Mouse (Mus musculus) urinary bladder, postnatal 14 days (tissue): ENCODE data around the gene Rad9b.
"Not testable (repeated sequence)": the region's sequence is repeated elsewhere in the genome, so short reads cannot be mapped to it uniquely, and the experiment has no call there.

Experiments
- DNase-seq: peaks from one replicate; pipeline ENCODE4 v3.0.0; 2021; ENCODE audit warnings: low spot score

Rad9b gene

GRCm38 (mm10) chr5:122371591-122372191, 17.7 kb upstream of the Rad9b start, which contains the start of gene Gpn3:
TSS of gene Gpn3 (plus strand) at chr5:122371876.
- DNase-seq: peak; percentile 24

- DNase-seq: no peak
These were observed 547 bp upstream of the Rad9b start for GRCm38 (mm10) chr5:122354492-122355067.

DNA sequence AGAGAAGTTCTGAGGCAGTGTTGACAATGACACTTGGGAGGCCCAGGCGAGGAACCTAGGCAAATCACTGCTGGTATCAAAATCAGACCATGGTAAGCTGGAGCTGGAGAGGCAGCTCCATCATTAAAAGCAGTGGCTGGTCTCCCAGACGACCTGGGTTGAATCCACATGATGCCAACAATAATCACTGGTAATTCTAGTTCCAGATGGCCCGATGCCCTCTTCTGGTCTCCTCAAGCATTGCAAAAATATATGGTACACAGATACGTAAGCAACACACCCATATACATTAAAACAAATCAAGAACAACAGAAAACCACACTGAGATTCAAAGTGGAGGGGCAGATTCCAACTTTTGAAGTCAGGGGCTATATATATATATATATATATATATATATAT, 8.3 kb downstream of the Rad9b start:
- DNase-seq: no peak

DNA sequence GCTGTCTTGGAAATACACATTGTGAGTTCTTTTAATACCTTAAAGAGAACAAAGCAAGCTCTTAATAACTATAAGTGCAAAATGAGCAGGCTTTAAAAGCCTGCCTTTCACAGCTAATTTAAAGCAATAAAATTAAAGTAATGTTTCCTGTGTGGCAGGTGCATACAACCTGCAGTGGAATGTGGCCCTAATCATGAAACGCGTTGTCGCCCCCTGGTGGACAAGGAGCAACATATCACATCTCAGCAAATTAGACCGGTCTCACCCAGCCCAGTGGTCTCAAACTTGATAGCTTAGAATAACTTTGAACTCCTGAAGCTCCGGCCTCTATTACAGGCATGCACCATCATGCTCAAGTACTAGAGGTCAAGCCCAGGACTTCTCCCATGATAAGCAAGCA, 9.8 kb downstream of the Rad9b start:
- peak; percentile 73 for DNase-seq

DNA sequence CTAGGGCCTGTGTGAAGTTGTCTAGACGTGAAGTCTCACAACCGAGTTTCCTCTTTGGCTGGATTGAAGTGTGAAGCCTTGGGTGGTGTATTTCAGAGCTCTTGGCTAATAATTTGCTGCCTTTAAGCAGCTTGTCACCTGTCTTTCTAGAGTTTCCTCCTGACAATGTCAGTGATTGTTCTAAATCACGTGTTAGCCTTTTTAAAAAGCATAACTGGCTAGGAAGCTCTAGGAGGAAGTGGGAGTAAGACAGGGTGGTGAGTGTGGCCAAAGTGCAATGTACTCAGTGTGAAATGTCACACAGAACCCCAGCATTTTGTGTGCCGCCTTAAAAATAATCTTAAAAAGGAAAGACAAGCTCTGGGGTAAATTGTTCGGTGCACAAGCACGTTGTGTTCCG, 10.3 kb downstream of the Rad9b start:
- no peak for DNase-seq

DNA sequence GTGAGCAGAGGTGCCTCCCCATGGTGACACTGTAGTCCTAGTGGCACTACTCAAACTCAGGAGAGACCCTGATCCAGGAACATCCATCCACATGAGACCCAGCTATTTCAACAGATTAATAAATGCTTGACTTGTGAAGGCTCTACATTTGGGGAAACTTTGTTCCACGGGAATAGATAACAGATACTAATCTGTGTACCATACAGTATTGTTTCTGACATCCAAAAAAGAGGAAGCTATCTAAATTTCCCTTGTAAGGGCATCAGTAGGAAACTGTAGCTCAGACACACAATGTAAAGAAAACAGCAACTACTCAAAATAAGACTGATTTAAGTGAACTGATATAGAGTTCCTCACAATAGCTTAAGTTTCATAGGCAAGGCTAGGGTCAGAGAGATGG, 11.2 kb downstream of the Rad9b start:
- DNase-seq: no peak

DNA sequence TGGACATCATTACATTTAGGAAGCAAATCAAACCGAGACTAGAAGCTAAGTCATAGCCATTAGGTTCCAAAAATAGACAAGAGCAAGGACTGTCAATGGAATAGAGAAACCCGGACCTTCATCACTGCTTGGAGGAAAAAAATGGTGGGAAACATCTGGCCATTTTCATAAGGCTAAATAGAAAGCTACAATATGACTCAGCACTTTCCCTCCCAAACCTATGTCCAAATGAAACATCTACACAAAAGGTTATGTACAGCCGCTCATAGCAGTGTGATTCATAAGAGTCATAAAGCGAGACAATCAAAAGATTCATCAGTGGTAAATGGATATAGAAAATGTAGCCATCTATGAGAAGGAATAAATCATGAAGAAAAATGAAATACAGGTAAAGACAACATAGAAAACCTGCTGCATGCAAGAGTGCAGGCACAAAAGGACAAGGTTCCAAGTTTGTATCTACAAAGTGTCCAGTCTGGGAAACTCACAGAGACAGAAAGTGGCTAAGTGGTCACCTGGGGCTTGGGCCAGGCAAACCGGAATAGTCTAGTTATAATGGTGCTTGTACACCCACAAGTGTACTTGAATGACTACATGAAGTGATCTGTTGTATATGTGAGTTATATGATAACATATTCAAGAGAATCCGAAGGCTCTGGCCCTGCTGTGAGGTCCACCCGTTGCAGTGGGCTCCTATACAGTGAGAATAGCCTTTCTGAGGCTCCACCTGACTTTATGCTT, 17.3 kb downstream of the Rad9b start:
- DNase-seq: no peak

- no peak for DNase-seq
These were observed 19.4 kb downstream of the Rad9b start for GRCm38 (mm10) chr5:122334682-122335081.

- DNase-seq: no peak
These were observed 23.8 kb downstream of the Rad9b start for GRCm38 (mm10) chr5:122330269-122330668.

- DNase-seq: no peak
These were observed 26.8 kb downstream of the Rad9b start for GRCm38 (mm10) chr5:122327283-122327682.

DNA sequence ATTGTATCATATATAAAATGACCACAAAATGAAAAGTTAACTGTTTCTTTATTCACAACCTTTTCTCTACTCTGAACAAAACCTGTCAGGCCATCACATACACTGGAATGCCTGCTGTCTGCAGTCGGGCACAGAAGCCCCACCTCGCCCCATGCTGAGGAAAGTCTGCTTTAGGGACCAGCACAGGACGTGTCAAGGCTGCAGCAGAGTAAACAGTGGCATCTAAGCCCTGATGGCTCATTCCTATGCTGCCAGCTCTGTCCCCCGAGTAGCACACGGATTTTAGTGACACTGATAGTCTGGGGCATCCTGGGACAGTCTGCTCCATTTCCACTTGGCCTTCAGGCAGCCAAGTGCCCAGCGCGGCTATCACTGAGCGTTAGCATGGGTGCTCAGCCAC, 28.6 kb downstream of the Rad9b start:
- no peak for DNase-seq

- peak; percentile 28 for DNase-seq
These were observed 29.2 kb downstream of the Rad9b start for GRCm38 (mm10) chr5:122324608-122325431.

- DNase-seq: no peak
These were observed 30.5 kb downstream of the Rad9b start for GRCm38 (mm10) chr5:122323523-122323922.

DNA sequence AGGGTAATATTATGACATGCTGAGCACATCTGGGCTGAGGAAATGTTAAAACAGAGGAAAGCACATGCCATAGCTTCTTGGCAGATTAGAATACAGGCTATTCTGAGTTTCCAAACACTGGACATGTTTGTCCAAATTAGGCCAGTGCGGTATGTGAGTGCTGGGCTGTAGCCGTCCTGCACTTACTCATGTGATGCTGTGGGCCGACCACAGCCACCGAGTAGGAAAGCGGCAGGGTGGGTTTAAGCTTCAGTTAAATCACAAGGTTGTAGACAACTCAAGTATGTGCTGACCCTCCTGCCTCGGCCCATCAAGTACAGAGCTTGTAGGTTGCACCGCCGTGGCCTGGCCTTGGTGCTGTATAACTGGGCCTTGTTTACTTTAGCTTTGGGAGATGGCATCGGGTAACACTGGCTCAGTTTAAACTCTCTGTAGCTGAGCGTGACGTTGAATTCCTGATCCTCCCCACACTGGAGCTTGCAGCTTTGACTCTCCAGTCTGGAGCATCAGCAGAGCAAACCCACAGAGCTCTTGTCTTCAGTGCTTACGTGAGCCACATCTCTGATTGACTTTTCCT, 33.7 kb downstream of the Rad9b start:
- DNase-seq: no peak

GRCm38 (mm10) chr5:122319474-122320204, 34.4 kb downstream of the Rad9b start:
- DNase-seq: no peak

DNA sequence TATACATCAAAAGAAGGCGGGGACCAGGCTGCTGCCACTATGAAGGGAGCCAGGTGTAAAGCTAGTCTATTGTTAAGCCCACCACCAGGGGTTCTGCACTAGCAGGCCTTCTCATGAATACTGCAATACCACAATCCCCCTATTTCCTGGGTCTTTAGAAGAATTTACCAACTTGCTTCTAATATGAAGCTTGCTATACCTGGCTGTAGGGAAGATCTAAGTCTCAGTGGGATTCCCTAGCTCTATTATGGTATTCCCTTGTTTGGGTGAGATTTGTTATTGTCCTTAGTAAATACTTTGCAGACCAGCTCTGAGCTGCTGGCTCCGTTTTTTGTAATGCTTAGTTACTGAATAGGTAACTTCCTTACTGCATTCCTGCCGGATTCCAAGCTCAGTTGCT, 35.1 kb downstream of the Rad9b start:
- DNase-seq: not testable (repeated sequence)

DNA sequence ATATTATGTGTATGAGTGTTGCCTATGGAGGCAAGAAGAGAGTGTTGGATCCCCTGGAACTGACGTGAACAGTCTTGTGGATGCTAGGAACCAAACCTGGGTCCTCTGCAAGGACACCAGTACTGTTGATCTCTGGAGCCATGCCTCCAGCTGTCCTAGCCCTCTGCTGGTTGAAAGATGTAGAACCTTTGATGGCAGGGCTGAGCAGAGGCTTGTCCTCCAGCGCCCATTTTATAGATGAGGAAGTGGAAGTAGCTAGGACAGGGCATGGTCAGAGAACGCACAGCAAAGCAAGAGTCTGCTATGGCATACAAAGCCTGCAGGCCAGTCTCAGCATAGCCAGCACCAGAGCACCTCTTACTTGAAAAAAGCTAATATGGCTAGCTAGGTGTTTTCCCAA, 35.9 kb downstream of the Rad9b start:
- no peak for DNase-seq

- DNase-seq: peak; percentile 41
These were observed 36.5 kb downstream of the Rad9b start for GRCm38 (mm10) chr5:122317329-122318045.

DNA sequence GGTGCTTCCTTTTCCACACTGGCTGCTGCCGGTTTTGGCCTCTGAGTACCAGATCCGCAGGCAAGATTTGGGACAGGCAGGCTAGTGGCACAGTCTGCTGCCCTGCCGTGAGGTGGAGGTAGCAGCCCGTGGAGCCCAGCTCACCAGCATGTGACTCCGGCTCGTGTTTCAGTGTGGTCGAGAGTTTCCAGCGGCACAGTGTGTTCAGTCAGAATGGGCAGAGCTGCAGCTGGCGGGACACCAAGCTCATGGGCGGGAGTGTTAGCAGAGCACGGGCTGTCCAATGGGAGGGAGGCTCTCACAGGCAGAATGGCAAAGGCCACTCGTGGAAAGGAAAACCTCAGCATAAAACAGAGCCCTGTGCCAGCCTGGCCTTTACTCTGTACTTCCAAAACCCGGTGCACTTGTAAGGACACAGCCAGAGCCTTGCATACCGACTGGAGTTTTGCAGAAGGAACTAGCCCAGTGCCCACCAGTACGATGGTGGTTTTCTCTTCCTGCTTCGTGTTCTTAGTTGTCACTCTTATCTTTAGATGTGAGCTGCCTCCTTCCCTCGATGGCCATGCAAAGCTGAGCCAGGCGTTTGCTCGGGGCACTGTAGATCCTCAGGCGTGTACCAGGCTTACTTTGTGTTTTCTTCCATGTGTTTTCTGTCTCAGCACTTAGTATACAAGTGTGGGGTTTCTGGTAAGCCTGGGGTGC, 38.9 kb downstream of the Rad9b start:
- peak; percentile 90 for DNase-seq
